Mouse (Mus musculus) brown adipose tissue, adult 24 weeks (tissue): ENCODE measurements around the gene Ppa1. TPM values are rescaled to one million over a fixed set of nuclear protein-coding genes. Genes with fewer than 3 reads are reported as not detected.

Source experiments
- H3K27ac ChIP-seq: fragments of 200-500 bp; replicated peaks from 2 replicates; pipeline ENCODE4 v1.5.1; 2012; ENCODE audit warnings: low read depth, mild to moderate bottlenecking, low read length
- H3K4me1 ChIP-seq: fragments of 200-500 bp; 2 replicates; pipeline ENCODE4 v1.6.1; 2012; ENCODE audit warnings: low read length, mixed read lengths; ENCODE audit not compliant: control insufficient read depth, insufficient read depth, insufficient read length
- H3K4me3 ChIP-seq: fragments of 200-500 bp; 2 replicates; pipeline ENCODE4 v1.5.1; 2012; ENCODE audit warnings: low read depth, mild to moderate bottlenecking, low read length, moderate library complexity; ENCODE audit not compliant: insufficient read depth
- polyA plus RNA-seq: library from polyadenylated mRNA; stranded (reverse); fragments of >200 nt; gene quantifications from 2 replicates; pipeline ENCODE4 v1.2.4, GENCODE M21; 2012; ENCODE audit not compliant: missing spikeins, insufficient read depth, insufficient read length

Ppa1 gene
- polyA plus RNA-seq, 1 experiment: 188 TPM

DNA sequence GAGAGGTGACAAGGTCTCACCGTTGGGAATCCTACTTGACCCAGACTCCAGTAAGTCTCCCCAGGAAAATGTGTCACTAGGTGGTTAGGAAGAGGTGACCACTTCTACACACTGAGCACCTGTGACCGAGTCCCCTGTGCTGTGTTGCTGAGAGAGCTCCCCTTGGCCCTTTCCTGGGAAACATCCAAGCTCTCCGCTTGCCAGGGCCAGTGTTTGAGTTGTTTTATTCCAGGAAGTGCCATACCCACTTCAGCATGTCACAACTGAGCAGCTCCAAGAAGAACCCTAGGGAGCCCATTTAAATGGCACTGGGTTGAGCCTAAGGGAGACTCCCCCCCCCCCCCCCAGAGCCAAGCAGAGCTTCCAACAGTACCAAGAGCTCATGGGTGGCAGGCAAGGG, 21.8 kb upstream of the Ppa1 start:
- Histone ChIP-seq H3K27ac (peak overlapping the region; percentile 88), H3K4me3 (no peak overlapping the region)

DNA sequence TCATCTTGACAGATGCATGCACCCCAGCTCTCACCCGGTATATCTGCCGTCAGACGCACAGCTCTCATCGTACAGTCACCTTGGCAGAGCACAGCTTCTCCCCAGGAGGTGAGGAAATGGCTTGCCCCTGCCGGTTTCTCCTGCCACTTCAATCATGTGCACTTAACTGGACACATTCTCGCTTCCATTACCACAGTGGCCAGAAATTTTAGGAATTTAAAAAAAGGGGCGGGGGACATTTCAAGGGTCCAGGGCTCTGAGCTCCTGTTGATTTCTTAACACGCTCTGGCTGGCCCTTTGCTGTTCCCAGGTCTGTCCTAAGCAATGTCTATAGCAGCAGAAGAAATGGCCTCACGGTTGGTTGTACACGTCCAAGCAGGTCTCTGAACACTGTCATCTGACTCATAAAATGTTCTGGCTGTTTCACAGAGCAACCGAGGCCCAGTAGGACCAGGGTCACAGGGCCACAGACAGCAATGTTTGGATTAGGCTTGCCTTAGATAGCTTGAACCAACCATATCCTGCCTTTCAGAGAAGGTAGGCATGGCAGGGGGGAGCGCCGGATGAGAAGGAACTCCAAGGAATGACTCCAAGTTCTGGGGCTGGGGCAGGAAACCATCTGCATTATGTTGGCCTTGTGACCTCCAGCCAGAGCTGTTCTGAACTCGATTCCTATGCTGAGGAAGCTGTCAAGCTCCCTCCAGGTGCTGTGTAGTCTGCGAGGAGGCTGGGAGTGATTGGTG, 21.0 kb upstream of the Ppa1 start:
- Histone ChIP-seq H3K27ac (peak overlapping the region; percentile 88), H3K4me3 (peak overlapping the region; percentile 1; the same call in 1 of the 2 replicates)

More for the DNA sequence above, 21.8 kb upstream of the Ppa1 start:
- H3K4me1 ChIP-seq: peaks cover 19% of the 10 kb centered on the region

DNA sequence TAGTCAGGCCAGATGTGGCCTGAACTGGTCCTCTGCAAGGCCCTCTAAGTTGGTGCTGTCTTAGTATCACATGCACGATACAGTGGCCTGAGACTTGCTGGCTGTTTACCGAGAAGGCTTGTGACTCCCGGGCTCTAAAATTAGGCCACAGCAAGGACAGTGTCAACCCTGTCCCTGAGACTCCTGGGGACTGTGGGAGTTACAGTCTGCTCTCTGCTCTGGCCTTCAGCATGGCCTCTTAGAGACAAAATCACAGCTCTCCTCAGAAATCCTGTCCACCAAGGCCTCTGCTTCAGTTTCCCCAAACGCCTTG, 20.5 kb upstream of the Ppa1 start:
- Histone ChIP-seq H3K27ac (peak overlapping the region; percentile 88), H3K4me1 (peaks cover 19% of the 10 kb centered on the region), H3K4me3 (no peak overlapping the region)

More for the DNA sequence above, 21.0 kb upstream of the Ppa1 start:
- peaks cover 19% of the 10 kb centered on the region for H3K4me1 ChIP-seq

DNA sequence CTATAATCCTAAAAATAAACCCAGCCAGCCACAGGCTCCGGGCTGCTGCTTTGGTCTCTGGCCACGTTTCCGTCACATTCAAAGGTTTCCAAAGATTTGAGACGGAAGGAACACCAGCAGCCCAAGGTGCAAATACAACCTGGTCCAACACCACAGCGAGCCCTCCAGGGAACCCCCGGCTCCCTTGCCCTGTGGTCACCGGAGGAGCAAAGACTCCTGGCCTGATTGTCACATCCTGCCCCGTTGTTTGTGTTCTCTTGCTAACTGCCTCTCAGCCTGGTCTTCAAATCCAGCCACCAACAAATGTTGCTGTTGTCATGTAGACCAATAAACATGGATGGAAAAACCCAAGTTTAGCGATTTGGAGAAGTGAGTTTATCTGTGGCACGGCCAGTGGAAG, 15.9 kb upstream of the Ppa1 start:
- H3K4me1 ChIP-seq: peaks cover 5% of the 10 kb centered on the region; the same call in 1 of the 2 replicates
- no peak overlapping the region for H3K4me3 ChIP-seq
- no peak overlapping the region for H3K27ac ChIP-seq

DNA sequence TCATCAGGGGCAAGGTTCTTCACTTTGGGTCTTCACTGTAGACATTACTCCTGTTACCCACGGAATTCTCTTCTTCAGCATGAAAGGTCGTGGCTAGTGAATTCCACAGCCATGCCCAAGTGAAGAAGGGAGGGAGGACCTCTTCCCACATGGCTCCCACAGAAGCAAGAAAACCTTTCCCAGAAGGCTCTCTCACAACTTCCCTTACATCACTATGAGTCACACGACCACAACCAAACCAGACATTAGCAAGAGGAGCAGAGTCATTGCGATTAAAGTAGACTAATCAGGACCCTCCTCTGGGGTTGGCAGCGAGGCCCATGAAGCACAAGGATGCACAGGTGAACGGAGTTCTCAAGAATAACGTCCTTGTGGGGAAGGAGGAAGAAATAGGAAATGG, 11.3 kb upstream of the Ppa1 start:
- Histone ChIP-seq H3K27ac (no peak overlapping the region), H3K4me3 (no peak overlapping the region), H3K4me1 (peaks cover 4% of the 10 kb centered on the region; the same call in 1 of the 2 replicates)

DNA sequence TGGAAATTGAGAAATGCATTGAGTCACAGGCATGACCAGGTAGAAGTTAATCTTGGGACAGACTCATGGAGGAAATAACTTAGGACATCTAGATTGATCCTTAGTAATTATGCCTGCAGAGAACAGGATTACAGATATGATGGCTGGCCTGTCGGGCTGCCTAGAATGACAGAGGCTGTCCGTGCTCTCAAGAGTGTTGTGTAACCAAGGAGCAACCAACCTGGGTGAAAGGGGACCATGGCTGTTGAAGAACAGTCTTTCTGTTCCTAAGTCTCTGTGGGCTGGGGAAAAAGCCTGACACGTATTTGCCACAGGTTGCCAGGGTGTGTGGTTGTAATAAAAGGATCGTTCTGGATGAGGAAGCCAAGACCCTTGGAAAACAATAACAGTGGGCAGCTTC, 8.0 kb upstream of the Ppa1 start:
- peak overlapping the region; percentile 81 for H3K27ac ChIP-seq
- no peak overlapping the region for H3K4me3 ChIP-seq
- peaks cover 4% of the 10 kb centered on the region; the same call in 1 of the 2 replicates for H3K4me1 ChIP-seq

DNA sequence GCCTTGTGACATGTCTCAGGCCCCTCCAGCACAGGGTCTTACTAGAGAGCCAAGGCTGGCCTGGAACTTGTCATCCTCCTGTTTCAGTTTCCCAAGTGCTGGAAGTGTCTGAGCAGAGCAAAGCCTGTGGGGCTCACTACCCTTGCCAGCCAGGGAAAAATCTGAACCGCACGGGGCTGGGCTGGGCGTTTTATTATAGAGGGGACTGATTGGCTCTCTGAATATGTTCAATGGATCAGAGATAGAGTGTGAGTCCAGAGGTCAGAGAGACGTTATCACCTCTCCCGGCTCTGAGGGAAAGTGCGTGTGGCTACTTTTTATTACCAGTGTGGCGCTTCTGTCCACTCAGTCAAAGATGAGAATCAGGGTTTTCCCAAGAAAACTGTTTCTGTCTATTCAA, 1.8 kb upstream of the Ppa1 start:
- H3K27ac ChIP-seq: no peak overlapping the region
- no peak overlapping the region for H3K4me3 ChIP-seq
- no peaks in the 10 kb centered on the region for H3K4me1 ChIP-seq

DNA sequence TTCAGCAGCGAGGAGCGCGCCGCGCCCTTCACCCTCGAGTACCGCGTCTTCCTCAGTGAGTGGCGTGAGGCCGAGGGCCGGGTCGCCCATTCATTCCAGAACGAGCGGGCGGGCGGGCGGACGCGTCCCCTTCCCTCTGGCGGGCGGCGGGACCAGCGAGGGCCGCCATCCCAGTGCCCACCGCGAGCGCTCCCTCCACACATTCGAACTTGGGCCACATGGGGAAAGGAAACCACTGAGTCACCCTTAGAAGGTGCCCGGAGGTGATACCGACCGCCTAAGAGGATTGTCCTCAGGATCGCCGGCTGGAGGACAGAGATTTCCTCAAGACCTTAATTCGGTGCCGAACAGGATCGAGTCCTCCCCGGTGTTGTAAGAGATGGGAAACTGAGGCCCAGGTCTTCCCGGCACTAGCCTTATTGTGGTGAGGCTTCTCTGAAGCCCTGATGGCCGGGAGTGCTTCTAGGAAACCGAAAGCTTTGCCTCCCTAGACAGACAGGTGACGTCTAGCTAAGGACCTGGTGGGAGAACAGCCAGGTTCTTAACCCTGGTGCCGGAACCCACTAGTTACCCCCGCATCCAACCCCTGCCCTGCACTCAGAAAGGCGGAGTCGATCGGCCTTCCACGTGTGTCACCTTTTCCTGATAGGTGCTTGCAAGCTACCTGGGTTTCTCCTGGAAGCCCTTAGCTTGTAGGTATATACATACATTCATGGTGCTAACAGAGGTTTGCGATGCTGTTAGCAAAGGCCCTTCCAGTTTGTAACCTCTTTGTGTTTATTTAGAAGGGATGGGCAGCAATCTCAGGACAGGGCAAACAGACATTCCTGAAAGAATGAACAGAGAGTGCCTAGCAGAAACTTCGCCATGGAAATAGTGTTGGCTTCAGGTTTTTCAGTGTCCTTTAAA, 639 bp downstream of the Ppa1 start:
- H3K4me3 ChIP-seq: peak overlapping the region; percentile 81
- H3K27ac ChIP-seq: no peak overlapping the region
- H3K4me1 ChIP-seq: peaks cover 6% of the 10 kb centered on the region

DNA sequence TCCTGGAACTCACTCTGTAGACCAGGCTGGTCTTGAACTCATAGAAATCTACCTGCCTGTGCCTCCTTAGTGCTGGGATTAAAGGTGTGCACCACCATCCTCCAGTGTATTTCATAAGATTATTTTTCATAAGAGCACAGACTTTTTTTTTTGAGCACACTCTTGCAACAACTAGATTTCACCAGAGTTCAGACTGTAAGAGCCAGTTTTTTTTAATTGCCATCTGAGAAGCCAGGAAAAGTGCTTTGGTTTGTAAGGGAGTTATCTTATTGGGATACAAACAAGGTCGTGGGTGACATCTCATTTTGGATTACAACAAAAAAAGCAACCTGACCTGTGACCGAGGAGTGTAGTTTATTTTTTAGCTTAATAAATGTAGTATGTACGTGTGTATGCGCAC, 5.8 kb downstream of the Ppa1 start:
- H3K27ac ChIP-seq: peak overlapping the region; percentile 69
- H3K4me3 ChIP-seq: no peak overlapping the region
- H3K4me1 ChIP-seq: peaks cover 12% of the 10 kb centered on the region

DNA sequence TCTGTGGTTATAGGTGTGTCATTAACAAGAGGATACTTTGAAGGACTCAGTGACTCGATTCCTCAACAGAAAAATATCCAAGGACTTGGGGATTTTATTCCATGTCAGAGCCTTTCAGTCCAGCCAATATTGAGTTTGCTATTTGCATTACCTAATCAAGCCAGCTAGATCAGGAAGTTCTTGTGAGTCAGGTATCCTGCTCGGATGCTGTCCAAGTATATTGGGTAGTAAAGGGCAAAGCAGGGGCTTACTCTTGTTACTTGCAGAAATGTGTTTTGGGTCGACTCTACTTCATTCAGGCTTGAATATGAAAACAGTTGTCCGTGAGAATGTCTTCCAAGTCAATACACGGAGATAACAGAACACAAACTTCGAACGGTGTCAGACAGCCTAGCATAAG, 6.3 kb downstream of the Ppa1 start:
- Histone ChIP-seq H3K4me3 (peak overlapping the region; percentile 36; the same call in 1 of the 2 replicates), H3K27ac (peak overlapping the region; percentile 87), H3K4me1 (peaks cover 12% of the 10 kb centered on the region)

DNA sequence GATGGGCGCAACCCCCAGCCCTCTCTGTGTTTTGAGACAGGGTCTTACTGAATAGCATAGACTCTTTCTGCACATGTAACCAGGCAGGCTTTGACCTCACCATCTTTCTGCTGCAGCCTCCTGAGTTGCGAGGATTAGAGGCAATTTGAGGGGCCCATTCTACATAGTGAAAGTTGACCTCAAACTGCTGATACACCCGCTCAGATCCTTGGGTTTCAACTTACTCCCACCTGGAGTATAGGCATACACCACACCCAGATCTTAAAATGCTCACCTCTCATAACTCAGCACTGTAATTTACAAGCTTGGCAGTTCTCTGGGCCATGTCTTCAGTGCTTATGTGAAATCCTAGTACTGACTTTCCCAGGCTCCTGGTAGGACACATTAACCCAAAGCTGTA, 6.8 kb downstream of the Ppa1 start:
- H3K4me1 ChIP-seq: peaks cover 12% of the 10 kb centered on the region
- H3K4me3 ChIP-seq: peak overlapping the region; percentile 36; the same call in 1 of the 2 replicates
- peak overlapping the region; percentile 87 for H3K27ac ChIP-seq

DNA sequence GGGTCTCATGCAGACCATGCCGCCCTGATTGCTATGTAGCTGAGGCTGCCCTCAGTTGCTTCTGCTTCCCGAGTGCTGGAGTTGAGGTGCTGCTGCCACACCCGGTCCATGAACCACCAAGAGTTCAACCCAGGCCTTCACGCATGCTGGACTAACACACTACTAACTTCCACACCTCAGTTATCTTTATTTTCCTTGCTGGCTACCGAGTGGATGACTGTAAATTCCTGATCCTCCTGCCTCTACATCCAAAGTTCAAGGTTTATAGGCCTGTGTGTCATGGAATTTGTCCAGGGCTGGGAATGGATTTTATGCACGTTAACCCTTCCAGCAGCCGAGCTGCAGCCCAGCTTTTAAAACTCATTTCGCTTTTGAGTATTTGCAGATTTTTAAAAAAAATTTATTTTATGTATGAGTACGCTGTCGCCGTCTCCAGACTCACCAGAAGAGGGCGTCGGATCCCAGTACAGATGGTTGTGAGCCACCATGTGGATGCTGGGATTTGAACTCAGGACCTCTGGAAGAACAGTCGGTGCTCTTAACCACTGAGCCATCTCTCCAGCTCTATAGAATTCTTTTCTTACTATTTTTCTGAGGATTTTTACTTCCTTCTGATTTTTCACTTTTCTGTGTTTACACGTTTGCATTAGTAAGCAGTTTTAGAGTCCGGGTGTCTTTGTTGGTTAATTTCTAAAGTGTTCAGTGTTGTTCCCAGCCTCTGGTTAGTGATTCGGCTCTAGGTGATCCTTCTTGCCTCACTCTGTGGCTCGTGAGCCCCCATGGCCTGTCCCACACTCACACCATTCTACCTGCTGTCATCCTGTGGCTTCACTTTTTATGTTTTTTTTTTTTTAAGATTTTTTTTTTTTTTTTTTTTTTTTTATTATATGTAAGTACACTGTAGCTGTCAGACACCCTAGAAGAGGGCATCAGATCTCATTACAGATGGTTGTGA, 8.9 kb downstream of the Ppa1 start:
- H3K27ac ChIP-seq: no peak overlapping the region
- no peak overlapping the region for H3K4me3 ChIP-seq
- H3K4me1 ChIP-seq: peaks cover 12% of the 10 kb centered on the region

DNA sequence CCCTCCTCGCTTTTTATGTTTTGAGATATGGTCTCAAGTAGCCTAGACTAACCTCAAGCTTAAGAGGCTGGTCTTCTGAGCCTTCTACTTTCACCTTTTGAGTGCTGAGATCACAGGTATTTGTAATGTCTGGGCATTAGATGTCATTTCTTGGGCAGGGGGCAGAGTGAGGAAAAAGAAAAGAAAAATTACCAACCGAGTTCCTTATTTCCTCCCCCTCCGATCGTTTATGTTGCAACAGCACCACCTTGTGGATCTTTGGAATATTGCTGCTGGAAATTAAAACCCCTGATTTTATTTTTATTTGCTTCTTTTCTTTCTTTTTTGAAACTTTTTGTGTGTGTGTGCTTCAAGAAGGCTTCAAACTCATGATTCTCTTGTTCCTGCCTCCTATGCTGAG, 9.6 kb downstream of the Ppa1 start:
- Histone ChIP-seq H3K4me3 (no peak overlapping the region), H3K27ac (no peak overlapping the region), H3K4me1 (peaks cover 12% of the 10 kb centered on the region)

DNA sequence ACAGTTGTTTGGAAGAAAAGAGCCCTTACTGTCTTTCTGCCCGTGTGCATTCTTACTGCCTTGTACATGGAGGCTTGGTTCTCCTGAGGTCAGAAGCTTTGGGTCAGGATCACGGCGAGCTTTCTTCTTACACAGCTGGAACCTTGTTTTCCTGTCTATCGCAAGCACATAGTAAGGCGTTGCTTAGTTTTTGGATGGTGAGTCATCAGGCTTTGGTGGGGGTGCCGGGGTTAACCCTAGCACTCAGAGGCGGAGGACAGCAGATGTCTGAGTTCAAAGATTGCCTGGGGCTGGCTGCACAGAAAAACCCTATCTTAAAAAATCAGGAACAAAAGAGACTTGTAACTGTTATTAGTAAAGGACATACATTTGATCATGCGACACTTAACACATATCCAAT, 13.5 kb downstream of the Ppa1 start:
- Histone ChIP-seq H3K4me1 (no peaks in the 10 kb centered on the region), H3K27ac (no peak overlapping the region), H3K4me3 (no peak overlapping the region)
